Mouse (Mus musculus) stomach, postnatal 0 days (tissue): ENCODE measurements around the gene Tmx1.

ENCODE experiments used
- CTCF ChIP-seq: IDR thresholded peaks from 2 replicates; pipeline ENCODE4 v1.5.1; 2016; ENCODE audit warnings: antibody characterized with exemption, low read depth, mild to moderate bottlenecking, moderate library complexity
- EP300 ChIP-seq: optimal IDR thresholded peaks from 2 replicates; pipeline ENCODE3; 2016; ENCODE audit warnings: antibody characterized with exemption

GRCm38 (mm10) chr12:70459546-70459945, 6.7 kb downstream of the Tmx1 start:
- TF ChIP-seq CTCF (no peak), EP300 (no peak)
